Mouse (Mus musculus): ENCODE measurements around the gene Xxylt1. TPM values are rescaled to one million over a fixed set of nuclear protein-coding genes. Genes with fewer than 3 reads are reported as not detected.

Xxylt1 gene
- total and polyA plus RNA-seq, 3 experiments, result 12.8 to 164 (median 26.6) TPM

- Histone ChIP-seq H3K36me3 (ENCODE audit: control insufficient read depth in 1 of 2, insufficient read depth in 2 of 2, low read length in 2 of 2) (peaks cover 0 to 23% of the 10 kb centered on the region in 2 experiments; a peak in 2 of 4 replicates), H3K27ac (ENCODE audit: control insufficient read depth, low read depth, low read length) (no peak overlapping the region), H3K9me3 (replicated peaks; ENCODE audit: insufficient read depth, low read length) (no peaks in the 10 kb centered on the region), H3K79me2 (ENCODE audit: control insufficient read depth, insufficient read depth, low read length, poor library complexity) (no peaks in the 10 kb centered on the region), H3K4me1 (ENCODE audit: control insufficient read depth in 1 of 2, insufficient read depth in 2 of 2, low read length in 2 of 2) (no peaks in the 10 kb centered on the region), H3K4me3 (ENCODE audit: control insufficient read depth in 1 of 2, insufficient read depth in 1 of 2, low read depth in 2 of 2, low read length in 2 of 2) (no peak overlapping the region), H3K9ac (ENCODE audit: control insufficient read depth, low read depth, low read length, poor library complexity, severe bottlenecking) (no peak overlapping the region), H3K27me3 (ENCODE audit: control insufficient read depth in 1 of 2, insufficient read depth in 2 of 2, low read length in 2 of 2) (no peaks in the 10 kb centered on the region)
- no peak for DNase-seq (ENCODE audit: low read depth, low spot score)
- TF ChIP-seq CHD1 (IDR thresholded peaks at IDR 0.05; ENCODE audit: low read depth, low read length) (no peak), KAT2A (conservative IDR thresholded peaks at IDR 0.05; ENCODE audit: low read depth, low read length) (no peak), HCFC1 (IDR thresholded peaks at IDR 0.05; ENCODE audit: low read depth, low read length) (no peak), TAL1 (IDR thresholded peaks at IDR 0.05; ENCODE audit: low read length) (no peak), MXI1 (IDR thresholded peaks at IDR 0.05; ENCODE audit: low read depth, low read length) (no peak), CTCF (IDR thresholded peaks at IDR 0.05 in 2 of 3, conservative IDR thresholded peaks at IDR 0.05 in 1 of 3; ENCODE audit: control insufficient read depth in 1 of 3, insufficient read depth in 1 of 3, low read depth in 2 of 3, low read length in 3 of 3, poor library complexity in 1 of 3, severe bottlenecking in 1 of 3) (no peak), ZKSCAN1 (IDR thresholded peaks at IDR 0.05; ENCODE audit: low read depth, low read length) (no peak), MAX (IDR thresholded peaks at IDR 0.05; ENCODE audit: low read length) (no peak)
Measured at GRCm38 (mm10) chr16:31113596-31113995, 32.4 kb upstream of the Xxylt1 start.

GRCm38 (mm10) chr16:31101352-31101751, 20.1 kb upstream of the Xxylt1 start:
- no peaks in the 10 kb centered on the region for H3K4me1 ChIP-seq (ENCODE audit: control insufficient read depth in 1 of 2, insufficient read depth in 2 of 2, low read length in 2 of 2)
- no peaks in the 10 kb centered on the region for H3K79me2 ChIP-seq (ENCODE audit: control insufficient read depth, insufficient read depth, low read length, poor library complexity)
- peaks cover 0 to 8% of the 10 kb centered on the region in 2 experiments; a peak in 2 of 4 replicates for H3K36me3 ChIP-seq (ENCODE audit: control insufficient read depth in 1 of 2, insufficient read depth in 2 of 2, low read length in 2 of 2)
- H3K27me3 ChIP-seq (ENCODE audit: control insufficient read depth in 1 of 2, insufficient read depth in 2 of 2, low read length in 2 of 2), result no peaks in the 10 kb centered on the region
- no peak overlapping the region for H3K9ac ChIP-seq (ENCODE audit: control insufficient read depth, low read depth, low read length, poor library complexity, severe bottlenecking)
- H3K9me3 ChIP-seq (replicated peaks; ENCODE audit: insufficient read depth, low read length), result no peaks in the 10 kb centered on the region
- H3K27ac ChIP-seq (ENCODE audit: control insufficient read depth, low read depth, low read length), result no peak overlapping the region
- DNase-seq (ENCODE audit: low read depth, low spot score), result no peak
- no peak overlapping the region for H3K4me3 ChIP-seq (ENCODE audit: control insufficient read depth in 1 of 2, insufficient read depth in 1 of 2, low read depth in 2 of 2, low read length in 2 of 2)
- no peak for TF ChIP-seq RCOR1 (IDR thresholded peaks at IDR 0.05; ENCODE audit: low read depth, low read length)
- TF ChIP-seq TCF12 (IDR thresholded peaks at IDR 0.05; ENCODE audit: low read depth, low read length), result no peak
- no peak for TF ChIP-seq ZMIZ1 (IDR thresholded peaks at IDR 0.05; ENCODE audit: low read depth, low read length)
- TF ChIP-seq USF2 (IDR thresholded peaks at IDR 0.05; ENCODE audit: borderline replicate concordance in 1 of 2, insufficient read depth in 1 of 2, low read depth in 1 of 2, low read length in 2 of 2), result no peak
- no peak for TF ChIP-seq ZC3H11A (IDR thresholded peaks at IDR 0.05; ENCODE audit: low read depth, low read length)
- TF ChIP-seq JUND (IDR thresholded peaks at IDR 0.05; ENCODE audit: low read depth, low read length), result no peak
- TF ChIP-seq KAT2A (conservative IDR thresholded peaks at IDR 0.05; ENCODE audit: low read depth, low read length), result no peak
- no peak for TF ChIP-seq MAFK (IDR thresholded peaks at IDR 0.05; ENCODE audit: borderline replicate concordance, low read depth, low read length)
- TF ChIP-seq MYB (IDR thresholded peaks at IDR 0.05; ENCODE audit: low read depth, low read length), result no peak
- TF ChIP-seq GABPA (IDR thresholded peaks at IDR 0.05; ENCODE audit: low read depth, low read length), result no peak
- TF ChIP-seq ZNF384 (IDR thresholded peaks at IDR 0.05; ENCODE audit: low read depth, low read length), result no peak
- no peak for TF ChIP-seq ETS1 (IDR thresholded peaks at IDR 0.05; ENCODE audit: low read depth, low read length)
- no peak for TF ChIP-seq ZKSCAN1 (IDR thresholded peaks at IDR 0.05; ENCODE audit: low read depth, low read length)
- TF ChIP-seq SIN3A (IDR thresholded peaks at IDR 0.05; ENCODE audit: low read length), result no peak
- no peak for TF ChIP-seq POLR2AphosphoS5 (IDR thresholded peaks at IDR 0.05; ENCODE audit: borderline replicate concordance, low read depth, low read length)
- no peak for TF ChIP-seq ELF1 (IDR thresholded peaks at IDR 0.05; ENCODE audit: low read depth, low read length)

Measured in MEL (cell line).